Mouse (Mus musculus): ENCODE results near the gene Gtsf1l.

- no peak for TF ChIP-seq CTCF (IDR thresholded peaks at IDR 0.05)
- no peak for TF ChIP-seq EP300 (IDR thresholded peaks at IDR 0.05; ENCODE audit: insufficient read depth, low read depth, low read length)
These were observed 8.1 kb upstream of the Gtsf1l start for GRCm38 (mm10) chr2:163095784-163096183.

Data from heart, adult 2 months (tissue).